Mouse (Mus musculus) olfactory bulb, adult 2 months (tissue): Measurements from ENCODE around the gene D330045A20Rik. TPM values are rescaled to one million over a fixed set of nuclear protein-coding genes. Genes with fewer than 3 reads are reported as not detected.

Source experiments
- H3K27ac ChIP-seq: fragments of 200-500 bp; 2 replicates; pipeline ENCODE4 v1.5.1; 2012; ENCODE audit warnings: low read depth, low read length; ENCODE audit not compliant: insufficient read depth
- H3K4me1 ChIP-seq: fragments of 200-500 bp; 2 replicates; pipeline ENCODE4 v1.6.1; 2012; ENCODE audit warnings: low read length; ENCODE audit not compliant: control insufficient read depth, insufficient read depth
- H3K4me3 ChIP-seq: fragments of 200-500 bp; 2 replicates; pipeline ENCODE4 v1.5.1; 2012; ENCODE audit warnings: mild to moderate bottlenecking, low read depth, low read length, moderate library complexity; ENCODE audit not compliant: insufficient read depth
- CTCF ChIP-seq: fragments of 200-500 bp; IDR thresholded peaks from 2 replicates; pipeline ENCODE4 v1.5.1; 2012; ENCODE audit warnings: low read depth, mild to moderate bottlenecking, low read length, moderate library complexity; ENCODE audit not compliant: insufficient read depth
- POLR2A ChIP-seq: fragments of 200-500 bp; IDR thresholded peaks from 2 replicates; pipeline ENCODE4 v1.6.1; 2012; ENCODE audit warnings: mild to moderate bottlenecking, low read depth, low read length, moderate library complexity; ENCODE audit not compliant: insufficient read depth
- WGBS: fragments of 180-500 bp; shearing (Covaris S2); methylation state at CpG from one replicate; pipeline ENCODE4 v1.1.7; 2018; 5-methylcytosine and 5-hydroxymethylcytosine counted together
- polyA plus RNA-seq: library from polyadenylated mRNA; stranded (reverse); fragments of >200 nt; gene quantifications from 2 replicates; pipeline ENCODE4 v1.2.4, GENCODE M21; 2012; ENCODE audit warnings: low replicate concordance; ENCODE audit not compliant: missing spikeins, insufficient read depth, insufficient read length

The D330045A20Rik gene
- polyA plus RNA-seq, 1 experiment, result not detected

DNA sequence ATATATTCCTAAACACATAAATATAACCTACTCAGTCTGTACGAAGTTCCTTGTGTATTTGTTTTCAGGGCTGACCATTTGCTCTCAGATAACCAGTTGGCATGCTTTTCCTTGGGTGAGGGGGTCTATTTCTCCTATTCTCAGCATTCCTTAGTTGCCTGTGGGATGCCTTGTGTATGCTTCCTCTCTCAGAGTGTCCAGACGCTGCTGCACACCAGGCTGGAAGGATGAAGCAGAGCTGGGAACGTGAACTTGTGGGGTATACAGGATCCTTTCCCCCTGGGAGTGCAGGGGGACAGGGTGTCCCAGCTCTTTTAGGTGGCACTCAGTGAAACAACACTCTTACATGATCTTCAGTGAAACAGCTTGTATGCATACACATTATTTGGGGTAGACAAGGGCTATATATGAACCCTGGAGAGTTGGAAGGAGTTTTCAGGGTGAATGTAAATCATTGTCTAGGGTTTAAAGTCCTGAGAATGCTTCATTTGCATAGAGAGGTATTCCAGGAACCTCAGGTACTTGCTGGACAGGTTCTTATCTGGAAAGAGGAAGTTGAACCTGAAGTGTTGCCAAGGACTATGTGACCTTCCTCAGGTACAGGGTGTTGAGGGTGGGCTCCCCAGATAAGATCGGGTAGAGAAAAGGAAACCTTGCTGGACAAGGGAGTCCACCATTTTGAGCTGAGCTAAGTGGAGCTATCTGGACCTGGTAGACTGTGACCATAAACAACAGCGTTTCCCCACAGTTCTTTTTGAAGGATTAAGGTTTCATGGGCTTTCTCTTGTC lies 44.3 kb downstream of the D330045A20Rik start:
- Histone ChIP-seq H3K4me3 (no peak overlapping the region), H3K4me1 (no peaks in the 10 kb centered on the region), H3K27ac (no peak overlapping the region)
- TF ChIP-seq CTCF (no peak), POLR2A (no peak)
- WGBS, result 76% methylated on average over 5 of the region's 5 CpGs

- Histone ChIP-seq H3K27ac (no peak overlapping the region), H3K4me3 (no peak overlapping the region), H3K4me1 (no peaks in the 10 kb centered on the region)
- WGBS, result 90% methylated on average over 2 of the region's 2 CpGs
- TF ChIP-seq POLR2A (no peak), CTCF (no peak)
Measured at GRCm38 (mm10) chrX:139525724-139526123, 45.6 kb downstream of the D330045A20Rik start.

GRCm38 (mm10) chrX:139526984-139527383 lies 46.8 kb downstream of the D330045A20Rik start:
- Histone ChIP-seq H3K4me1 (no peaks in the 10 kb centered on the region), H3K4me3 (no peak overlapping the region), H3K27ac (no peak overlapping the region)
- TF ChIP-seq CTCF, result no peak
- TF ChIP-seq POLR2A, result no peak
- 97% methylated on average over 4 of the region's 4 CpGs for WGBS

DNA sequence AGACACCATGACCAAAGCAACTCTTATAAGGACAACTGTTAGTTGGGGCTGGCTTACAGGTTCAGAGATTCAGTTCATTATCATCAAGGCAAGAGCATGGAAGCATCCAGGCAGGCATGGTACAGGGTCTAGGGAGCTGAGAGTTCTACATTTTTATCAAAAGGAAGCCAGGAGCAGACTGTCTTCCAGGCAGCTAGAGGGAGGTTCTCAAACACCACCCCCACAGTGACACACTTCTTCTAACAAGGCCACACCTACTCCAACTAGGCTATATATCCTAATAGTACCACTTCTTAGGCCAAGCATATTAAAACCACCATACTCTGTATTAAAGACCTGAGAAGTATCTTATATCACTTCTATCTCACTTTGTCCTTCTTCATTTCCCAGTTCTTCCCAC lies 49.5 kb downstream of the D330045A20Rik start:
- no peaks in the 10 kb centered on the region for H3K4me1 ChIP-seq
- H3K4me3 ChIP-seq, result no peak overlapping the region
- no peak overlapping the region for H3K27ac ChIP-seq
- TF ChIP-seq POLR2A, result no peak
- no peak for TF ChIP-seq CTCF

DNA sequence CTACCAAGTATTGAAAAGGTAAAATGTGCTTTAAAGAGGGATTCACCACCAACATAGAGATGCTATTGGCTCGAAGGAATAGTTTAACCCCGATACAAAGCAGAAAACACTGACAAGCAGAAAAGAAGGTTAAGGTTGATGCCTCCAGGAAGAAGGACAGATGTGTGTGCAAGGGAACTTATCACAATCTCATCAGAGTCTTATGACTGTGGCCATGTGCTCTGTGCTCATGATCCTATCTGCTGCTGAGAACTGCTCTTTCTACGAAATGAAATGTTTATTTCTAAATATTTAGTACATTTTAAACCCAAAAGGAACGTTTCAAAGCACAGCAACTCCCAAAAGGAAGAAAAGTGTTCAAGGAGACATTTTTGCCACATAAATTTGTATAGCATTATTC lies 52.1 kb downstream of the D330045A20Rik start:
- TF ChIP-seq POLR2A, result no peak
- no peak for TF ChIP-seq CTCF
- no peak overlapping the region for H3K27ac ChIP-seq
- no peaks in the 10 kb centered on the region for H3K4me1 ChIP-seq
- WGBS, result 76% methylated on average over 4 of the region's 4 CpGs
- no peak overlapping the region for H3K4me3 ChIP-seq

GRCm38 (mm10) chrX:139537641-139538397 lies 57.7 kb downstream of the D330045A20Rik start:
- TF ChIP-seq POLR2A, result no peak
- no peak for TF ChIP-seq CTCF
- no peak overlapping the region for H3K4me3 ChIP-seq
- WGBS, result 91% methylated on average over 5 of the region's 5 CpGs
- H3K27ac ChIP-seq, result no peak overlapping the region
- H3K4me1 ChIP-seq, result no peaks in the 10 kb centered on the region

DNA sequence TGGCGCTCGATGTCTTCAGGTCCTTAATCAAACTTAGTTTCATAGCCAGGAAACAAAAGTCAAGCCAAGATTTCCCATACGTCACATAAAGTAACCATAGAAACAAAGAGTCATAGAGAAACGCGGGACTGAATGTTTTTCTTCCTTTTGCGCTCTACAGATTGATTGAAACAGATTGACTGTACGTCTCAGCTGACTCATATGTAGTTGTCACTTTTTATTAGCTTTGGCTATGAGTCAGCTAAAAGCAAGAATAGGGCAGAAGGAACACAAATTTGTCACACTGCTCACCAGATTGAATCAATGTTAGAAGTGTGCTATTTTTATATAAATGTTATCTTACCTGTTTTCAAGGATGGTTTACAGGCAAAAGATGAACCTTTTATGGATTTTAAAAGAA lies 63.6 kb downstream of the D330045A20Rik start:
- Histone ChIP-seq H3K27ac (no peak overlapping the region), H3K4me1 (no peaks in the 10 kb centered on the region), H3K4me3 (no peak overlapping the region)
- TF ChIP-seq POLR2A (no peak), CTCF (no peak)
- WGBS, result 84% methylated on average over 7 of the region's 7 CpGs

DNA sequence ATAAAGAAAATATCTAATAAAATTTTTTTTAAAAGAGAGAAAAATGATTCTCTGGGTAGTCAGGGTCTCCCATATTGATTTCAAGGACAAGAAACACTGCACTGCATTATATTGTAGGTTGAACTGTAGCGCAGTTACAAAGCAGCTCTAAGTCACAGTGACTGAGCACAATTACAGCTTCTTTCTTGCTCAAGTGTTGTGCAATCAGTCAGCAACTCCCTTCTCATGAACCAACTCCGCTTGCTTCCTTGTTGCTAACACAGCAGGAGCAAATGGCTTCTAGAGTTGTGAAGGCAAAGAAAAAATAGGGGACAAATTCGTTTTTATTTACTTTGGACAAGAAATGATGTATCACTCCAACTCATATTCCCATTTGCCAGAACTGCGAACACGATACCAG lies 70.3 kb downstream of the D330045A20Rik start:
- 69% methylated on average over 5 of the region's 5 CpGs for WGBS
- no peaks in the 10 kb centered on the region for H3K4me1 ChIP-seq

DNA sequence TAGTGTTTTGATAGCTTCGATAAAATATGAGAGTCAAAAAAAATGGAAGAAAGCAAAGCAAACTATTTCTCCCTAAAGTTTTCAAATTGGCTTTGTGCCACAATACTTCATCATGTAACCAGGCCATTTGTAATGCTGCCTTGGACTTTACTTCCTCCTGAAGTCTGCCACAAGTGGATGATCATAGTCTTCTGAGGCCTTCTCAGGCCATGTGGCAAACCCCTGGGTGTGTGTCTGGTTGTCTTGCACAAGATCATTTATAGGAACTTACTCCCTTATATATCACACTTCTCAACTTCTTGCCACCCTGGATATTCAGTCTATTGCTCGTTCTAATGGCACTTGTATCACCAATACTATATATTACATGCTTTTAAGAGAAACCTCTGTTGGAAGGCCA lies 71.9 kb downstream of the D330045A20Rik start:
- no peak for TF ChIP-seq POLR2A
- no peak for TF ChIP-seq CTCF
- Histone ChIP-seq H3K27ac (no peak overlapping the region), H3K4me3 (no peak overlapping the region), H3K4me1 (no peaks in the 10 kb centered on the region)
- WGBS, result 85% methylated on average over 2 of the region's 2 CpGs

More for the DNA sequence above, 70.3 kb downstream of the D330045A20Rik start:
- no peak for TF ChIP-seq POLR2A
- Histone ChIP-seq H3K4me3 (no peak overlapping the region), H3K27ac (no peak overlapping the region)
